Mouse (Mus musculus) CD4-positive, CD25-positive, alpha-beta regulatory T cell, adult 2 months (primary cell): ENCODE data around the gene Pmp22.
A peak's percentile ranks its signal among the peaks of the same experiment; 100 is the strongest.

Experiments
- DNase-seq: peaks from one replicate; pipeline ENCODE4 v3.0.0-alpha.2; 2012; ENCODE audit warnings: low read depth, low spot score

The Pmp22 gene

GRCm38 (mm10) chr11:63162806-63163205 is 34.0 kb downstream of the Pmp22 start:
- DNase-seq, result no peak

- no peak for DNase-seq
Observed at GRCm38 (mm10) chr11:63163550-63163949, 34.8 kb downstream of the Pmp22 start.

- no peak for DNase-seq
Observed at GRCm38 (mm10) chr11:63163986-63164682, 35.4 kb downstream of the Pmp22 start.

- peak; percentile 25 for DNase-seq
Observed at GRCm38 (mm10) chr11:63164756-63165484, 36.1 kb downstream of the Pmp22 start.

- DNase-seq, result no peak
Observed at GRCm38 (mm10) chr11:63167826-63168225, 39.0 kb downstream of the Pmp22 start.

GRCm38 (mm10) chr11:63168551-63169258 is 39.9 kb downstream of the Pmp22 start:
- DNase-seq, result no peak

- peak; percentile 7 for DNase-seq
Observed at GRCm38 (mm10) chr11:63171977-63172376, 43.2 kb downstream of the Pmp22 start.

- DNase-seq, result no peak
Observed at GRCm38 (mm10) chr11:63173604-63174003, 44.8 kb downstream of the Pmp22 start.

GRCm38 (mm10) chr11:63175302-63175701 is 46.5 kb downstream of the Pmp22 start:
- peak; percentile 13 for DNase-seq

- DNase-seq, result no peak
Observed at GRCm38 (mm10) chr11:63176416-63176815, 47.6 kb downstream of the Pmp22 start.

GRCm38 (mm10) chr11:63180262-63181101 is 51.7 kb downstream of the Pmp22 start:
- DNase-seq, result no peak

- no peak for DNase-seq
Observed at GRCm38 (mm10) chr11:63188803-63189202, 60.0 kb downstream of the Pmp22 start.

- DNase-seq, result no peak
Observed at GRCm38 (mm10) chr11:63198070-63198469, 69.3 kb downstream of the Pmp22 start.

GRCm38 (mm10) chr11:63201989-63202535 is 73.3 kb downstream of the Pmp22 start:
- no peak for DNase-seq
